ENCODE assay signal across 7 mouse cellular contexts in the genomic region with DNA sequence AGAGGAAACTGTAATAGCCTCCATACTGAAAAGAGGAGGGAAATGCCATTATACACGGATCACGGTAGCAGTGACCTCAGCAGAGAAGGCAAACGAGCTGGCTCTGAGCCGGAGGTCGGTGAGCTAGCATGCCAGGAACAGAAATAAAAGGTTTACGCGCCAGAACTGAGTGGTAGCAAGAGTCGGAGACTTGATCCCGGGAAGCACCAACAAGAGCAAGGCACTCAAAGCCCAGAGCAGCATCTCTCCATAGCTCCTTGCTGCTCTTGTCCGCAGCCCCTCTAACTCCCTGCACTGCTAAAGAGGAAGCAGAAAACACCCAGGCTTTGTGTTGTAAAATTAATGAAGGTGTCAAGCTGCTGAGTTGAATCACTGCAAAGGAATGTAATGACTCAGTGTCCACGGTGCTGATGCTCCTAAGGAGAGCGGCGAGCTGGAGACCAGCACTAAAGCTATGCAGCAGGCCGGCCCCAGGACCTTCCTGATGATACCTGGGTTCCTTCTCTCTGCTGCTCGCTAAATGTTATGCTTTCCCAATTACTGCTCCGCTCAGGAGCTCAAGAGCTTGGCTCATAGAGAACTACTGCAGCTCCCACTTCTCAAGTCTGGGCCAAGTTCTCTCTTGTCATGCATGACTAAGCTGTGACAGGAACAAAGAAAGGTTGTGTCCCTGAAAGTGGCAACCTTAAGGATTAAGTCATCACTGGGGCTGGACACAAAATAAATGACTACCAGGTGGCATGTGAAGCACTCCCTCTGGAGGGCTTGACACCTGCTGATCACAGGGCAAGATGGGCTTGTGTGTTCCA. TPM values are rescaled to one million over a fixed set of nuclear protein-coding genes. Genes with fewer than 3 reads are reported as not detected.
A peak's percentile ranks its signal among the peaks of the same experiment; 100 is the strongest.
DNase-seq lines count a peak whose midpoint lies in the region; ATAC-seq lines count a peak whose summit lies in the region.

No protein-coding gene starts in this region.

- DNase-seq in Muller cell, postnatal 12 days (ENCODE audit: inconsistent ontology term): peak; percentile 92
- DNase-seq in brain, adult 2 months (ENCODE audit: low read depth, low spot score): peak; percentile 40
- DNase-seq in kidney, postnatal 36 days: peak; percentile 70 to 76
- no peak for DNase-seq in testis, postnatal 10 days (ENCODE audit: low spot score)

- H3K4me3 ChIP-seq in heart, embryonic 16.5 days (ENCODE audit: low read length): peak overlapping the region; percentile 0; the same call in 1 of the 2 replicates
- H3K4me3 ChIP-seq in midbrain, embryonic 12.5 days: no peak overlapping the region

- H3K27me3 ChIP-seq in heart, embryonic 16.5 days (ENCODE audit: control insufficient read depth, insufficient read depth, low read length): no peaks in the 10 kb centered on the region
- peaks cover 70% of the 10 kb centered on the region for H3K27me3 ChIP-seq in midbrain, embryonic 12.5 days

- 6% methylated on average over 16 of the region's 16 CpGs for WGBS in heart, embryonic 16.5 days
- 5% methylated on average over 16 of the region's 16 CpGs for WGBS in midbrain, embryonic 12.5 days

- no peaks in the 10 kb centered on the region for H3K36me3 ChIP-seq in heart, embryonic 16.5 days (ENCODE audit: control insufficient read depth, insufficient read depth)
- no peaks in the 10 kb centered on the region for H3K36me3 ChIP-seq in midbrain, embryonic 12.5 days

- H3K9me3 ChIP-seq in heart, embryonic 16.5 days (replicated peaks; ENCODE audit: control insufficient read depth, low read length): no peaks in the 10 kb centered on the region
- no peaks in the 10 kb centered on the region for H3K9me3 ChIP-seq in midbrain, embryonic 12.5 days

- peak overlapping the region; percentile 53 for H3K4me2 ChIP-seq in heart, embryonic 16.5 days (ENCODE audit: low read depth, low read length)
- peak overlapping the region; percentile 26 for H3K4me2 ChIP-seq in midbrain, embryonic 12.5 days (replicated peaks)

- peak; percentile 34; the same call in 1 of the 2 replicates for ATAC-seq in heart, embryonic 16.5 days (replicated peaks; ENCODE audit: extremely low read depth, insufficient read depth, low FRiP score)
- peak; percentile 47; the same call in 1 of the 2 replicates for ATAC-seq in midbrain, embryonic 12.5 days (ENCODE audit: low FRiP score, low read depth)
- no peak for ATAC-seq in activated CD4-positive, CD25-positive, alpha-beta regulatory T cell, adult 4 months

- H3K27ac ChIP-seq in heart, embryonic 16.5 days (ENCODE audit: low read length): peak overlapping the region; percentile 59
- H3K27ac ChIP-seq in midbrain, embryonic 12.5 days (replicated peaks): 0 out of 2 replicates have a peak overlapping the region, but pooled peaks have one; percentile 11

- H3K4me1 ChIP-seq in heart, embryonic 16.5 days (ENCODE audit: control insufficient read depth, insufficient read depth, low read length): peaks cover 46% of the 10 kb centered on the region
- peaks cover 30% of the 10 kb centered on the region for H3K4me1 ChIP-seq in midbrain, embryonic 12.5 days

- peak overlapping the region; percentile 58 for H3K9ac ChIP-seq in heart, embryonic 16.5 days (ENCODE audit: low read length)
- no peak overlapping the region for H3K9ac ChIP-seq in midbrain, embryonic 12.5 days (replicated peaks)

RNA-seq across cellular contexts. Expression of a gene that starts 50.1 kb away (rescaled TPM):
- 44.1 and 44.6 TPM in 2 replicates for polyA plus RNA-seq in heart, embryonic 16.5 days (2015; fragmentation: Nextera tagmentation; extraction: Ambion mirVana)
- polyA plus RNA-seq in midbrain, embryonic 12.5 days (2016; fragmentation: Nextera tagmentation; extraction: Ambion mirVana): 49.8 and 53.9 TPM in 2 replicates
- polyA plus RNA-seq in activated CD4-positive, CD25-positive, alpha-beta regulatory T cell, adult 4 months (2017; shearing (Covaris generic)): 10 to 100 TPM; 11.9 to 17.9 TPM

RNA-seq across cellular contexts. Expression of a gene that starts 54.4 kb away (rescaled TPM):
- 29.3 and 33.8 TPM in 2 replicates for polyA plus RNA-seq in heart, embryonic 16.5 days (2015; fragmentation: Nextera tagmentation; extraction: Ambion mirVana)
- 25.3 and 26.4 TPM in 2 replicates for polyA plus RNA-seq in midbrain, embryonic 12.5 days (2016; fragmentation: Nextera tagmentation; extraction: Ambion mirVana)
- polyA plus RNA-seq in activated CD4-positive, CD25-positive, alpha-beta regulatory T cell, adult 4 months (2017; shearing (Covaris generic)): 10 to 100 TPM; 26.0 to 32.4 TPM
